Mouse (Mus musculus): ENCODE results near the gene Sh3glb2.

The Sh3glb2 gene

GRCm38 (mm10) chr2:30380564-30381376 is 21.6 kb upstream of the Sh3glb2 start:
- DNase-seq (ENCODE audit: extremely low spot score, low read depth, low spot score) = no peak

DNA sequence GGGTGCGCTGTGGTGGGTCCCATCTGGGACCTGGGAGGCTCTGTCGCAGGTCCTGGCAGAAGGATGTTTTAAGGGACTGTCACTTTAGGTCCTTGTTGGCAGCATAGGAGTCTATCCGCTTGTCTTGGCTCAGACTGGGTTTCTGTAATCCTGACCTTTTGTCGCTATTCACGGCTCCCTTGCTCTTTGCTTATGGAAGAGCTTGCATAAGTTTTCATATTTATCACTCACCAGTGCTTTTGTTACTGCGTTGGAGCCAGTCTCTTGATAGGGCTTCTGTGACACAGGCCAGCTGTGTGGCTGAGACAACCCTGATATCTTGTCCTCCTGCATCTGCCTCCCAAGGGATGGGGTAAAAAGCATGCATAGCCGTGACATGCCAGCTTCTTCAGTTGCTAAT is 20.2 kb upstream of the Sh3glb2 start:
- DNase-seq (ENCODE audit: extremely low spot score, low read depth, low spot score) = no peak

DNA sequence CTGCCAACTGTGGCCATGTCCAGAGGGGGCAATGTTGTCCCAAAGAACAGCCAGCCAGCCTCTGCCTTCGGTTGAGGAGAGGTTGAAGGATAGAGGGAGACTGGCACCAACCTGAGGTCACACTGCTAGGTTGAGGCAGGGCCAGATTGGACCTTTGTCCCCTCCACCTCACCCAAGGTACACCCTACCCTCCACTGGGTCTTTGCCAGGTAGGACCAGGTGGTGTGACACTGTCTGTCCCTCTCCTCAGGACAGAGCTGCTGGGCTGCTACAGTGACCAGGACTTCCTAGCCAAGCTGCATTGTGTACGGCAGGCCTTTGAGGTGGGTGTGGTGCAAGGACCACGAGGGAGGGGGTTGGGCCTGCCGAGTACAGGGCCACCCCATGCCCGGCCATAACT is 18.6 kb upstream of the Sh3glb2 start:
- no peak for DNase-seq (ENCODE audit: extremely low spot score, low read depth, low spot score)

DNA sequence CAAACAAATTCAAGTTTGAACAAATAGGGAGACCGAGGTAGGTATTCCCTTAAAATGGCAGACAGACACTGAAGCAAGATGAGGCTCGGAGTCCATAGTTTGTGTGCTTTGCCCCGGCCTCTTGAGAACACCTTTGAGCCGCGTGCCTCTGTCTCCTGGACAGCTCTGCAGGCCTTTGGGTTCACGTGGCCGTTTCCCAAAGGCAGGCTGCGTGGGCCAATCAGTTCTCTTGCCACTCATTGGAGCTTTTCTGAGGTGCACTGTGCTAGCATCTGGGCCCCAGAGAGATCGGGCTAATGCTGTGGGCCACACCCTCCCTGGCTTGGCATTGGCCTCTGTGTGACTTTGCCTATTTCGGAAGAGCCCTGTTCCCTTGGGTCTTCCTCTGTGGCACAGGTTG is 16.8 kb upstream of the Sh3glb2 start:
- DNase-seq (ENCODE audit: extremely low spot score, low read depth, low spot score) = no peak

GRCm38 (mm10) chr2:30372726-30373125 is 13.6 kb upstream of the Sh3glb2 start:
- no peak for DNase-seq (ENCODE audit: extremely low spot score, low read depth, low spot score)

DNA sequence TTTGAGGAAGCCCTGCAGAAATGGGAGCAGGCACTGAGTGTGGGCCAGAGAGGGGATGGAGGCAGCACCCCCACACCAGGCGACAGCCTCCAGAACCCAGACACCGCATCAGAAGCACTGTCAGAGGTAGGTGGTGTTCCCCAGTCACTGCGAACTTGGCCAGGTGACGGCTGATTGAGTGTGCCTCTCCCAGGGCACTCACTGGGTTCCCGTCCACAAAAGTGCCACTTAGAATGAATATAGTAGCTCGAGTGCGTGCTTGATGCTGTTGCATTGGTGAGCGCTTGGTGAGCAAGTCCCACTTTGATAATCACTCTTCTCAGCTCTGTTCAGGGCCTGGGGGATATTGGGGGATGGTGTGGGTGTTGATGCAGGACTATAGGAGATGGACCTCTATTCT is 12.4 kb upstream of the Sh3glb2 start:
- no peak for DNase-seq (ENCODE audit: extremely low spot score, low read depth, low spot score)

DNA sequence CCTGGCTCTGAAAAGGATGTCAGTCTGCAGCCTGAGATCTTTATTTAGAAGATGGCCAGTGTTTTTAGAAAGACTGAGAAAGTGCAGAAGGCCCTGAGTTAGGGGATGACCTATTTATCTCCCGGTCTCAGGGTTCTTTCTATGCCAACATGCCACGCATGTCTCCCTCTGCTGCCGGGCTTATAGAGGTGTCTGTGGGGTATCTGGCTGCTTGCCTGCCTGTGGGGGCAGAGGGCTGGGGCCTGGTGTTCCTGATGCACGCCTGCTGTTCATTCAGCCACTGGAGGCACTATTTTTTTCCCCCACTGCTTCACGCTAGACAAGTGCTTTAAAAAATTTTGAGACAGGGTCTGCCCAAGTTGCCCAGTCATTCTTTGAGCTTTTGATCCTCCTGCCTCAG is 7.1 kb upstream of the Sh3glb2 start:
- no peak for DNase-seq (ENCODE audit: extremely low spot score, low read depth, low spot score)

DNA sequence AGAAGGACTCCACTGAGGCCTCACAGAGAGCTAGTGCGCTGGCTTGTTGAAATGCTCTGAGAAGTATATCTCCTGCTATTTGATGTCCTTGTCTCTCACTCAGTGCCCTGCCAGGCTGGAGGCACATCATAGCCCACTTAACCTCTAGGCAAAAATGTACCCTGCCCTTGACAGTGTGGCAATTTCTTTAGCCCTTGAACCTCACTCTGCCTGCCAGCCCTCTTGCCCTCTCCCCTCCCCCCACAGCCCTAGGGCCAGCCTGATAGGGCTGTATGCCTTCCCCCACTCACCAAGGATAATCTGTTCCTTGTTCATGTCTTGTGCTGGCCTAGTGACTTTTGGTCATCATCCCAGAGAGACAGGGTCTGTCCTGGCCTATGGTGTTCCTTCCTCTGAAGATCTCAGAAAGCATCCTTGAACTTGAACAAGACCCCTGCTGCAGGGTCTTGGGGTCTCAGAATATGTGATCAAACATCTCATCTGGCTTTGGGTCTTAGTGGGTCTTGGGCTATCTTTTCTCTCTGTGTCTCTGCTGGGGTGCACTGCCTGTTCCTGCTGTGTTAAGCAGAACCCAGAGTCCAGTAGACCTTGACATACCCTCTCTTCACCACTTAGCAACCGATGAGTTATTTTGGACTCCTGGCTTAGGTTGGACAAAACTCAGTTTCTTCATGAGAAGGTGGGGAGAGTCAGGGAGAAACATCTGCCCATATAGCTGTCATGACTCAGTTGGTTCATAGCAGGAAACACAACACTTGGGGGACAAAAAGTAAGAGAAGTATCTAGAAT is 6.3 kb upstream of the Sh3glb2 start:
- DNase-seq (ENCODE audit: extremely low spot score, low read depth, low spot score) = no peak

- DNase-seq (ENCODE audit: extremely low spot score, low read depth, low spot score) = peak; percentile 98
These were observed 4.9 kb upstream of the Sh3glb2 start, which contains the start of gene Miga2 for GRCm38 (mm10) chr2:30363773-30364650. Gene Miga2, plus strand, starts transcription at chr2:30364233.

GRCm38 (mm10) chr2:30362865-30363264 is 3.7 kb upstream of the Sh3glb2 start:
- no peak for DNase-seq (ENCODE audit: extremely low spot score, low read depth, low spot score)

GRCm38 (mm10) chr2:30360626-30361025 is 1.5 kb upstream of the Sh3glb2 start:
- no peak for DNase-seq (ENCODE audit: extremely low spot score, low read depth, low spot score)

- no peak for DNase-seq (ENCODE audit: extremely low spot score, low read depth, low spot score)
These were observed 1.3 kb downstream of the Sh3glb2 start for GRCm38 (mm10) chr2:30357552-30358510.

GRCm38 (mm10) chr2:30356906-30357305 is 2.2 kb downstream of the Sh3glb2 start:
- DNase-seq (ENCODE audit: extremely low spot score, low read depth, low spot score) = no peak

DNA sequence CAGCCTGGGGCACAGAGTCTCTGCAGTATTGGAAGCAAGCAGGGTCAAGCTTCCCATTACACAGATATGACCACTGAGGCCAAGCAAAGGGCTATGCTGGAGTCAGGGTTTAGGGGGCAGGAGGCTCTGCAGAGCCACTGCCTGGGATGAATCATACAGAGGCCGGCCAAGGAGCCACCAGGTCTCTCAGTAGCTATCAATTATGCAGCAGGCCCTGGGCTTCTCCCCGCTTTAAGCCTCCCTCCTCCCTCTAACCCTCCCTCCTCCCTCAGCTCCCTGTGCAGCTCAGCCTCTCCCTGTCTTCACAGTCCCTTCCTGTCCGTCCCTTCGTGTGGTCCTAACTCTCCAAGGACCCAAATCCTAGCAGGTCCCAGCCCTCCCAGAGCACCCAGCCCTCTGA is 2.9 kb downstream of the Sh3glb2 start:
- DNase-seq (ENCODE audit: extremely low spot score, low read depth, low spot score) = no peak

DNA sequence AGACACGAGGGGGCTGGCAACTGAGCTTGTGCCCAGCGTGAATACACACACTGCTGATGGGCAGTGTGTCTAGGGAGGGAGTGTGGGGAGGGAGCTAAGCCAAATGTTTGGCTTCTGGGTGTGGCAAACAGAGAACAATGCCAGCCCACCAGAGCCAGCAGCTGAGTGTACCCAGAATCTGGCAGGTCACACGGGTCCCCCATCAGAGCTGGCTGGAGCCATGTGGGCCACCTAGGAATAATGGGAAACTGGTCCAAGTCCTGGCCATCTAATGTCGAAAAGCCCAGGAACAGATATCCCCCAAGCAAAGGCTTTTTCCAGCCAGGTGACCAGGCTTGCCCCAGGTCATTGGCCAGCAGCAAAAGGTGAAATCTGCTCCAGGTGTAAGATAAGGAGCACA is 3.3 kb downstream of the Sh3glb2 start:
- DNase-seq (ENCODE audit: extremely low spot score, low read depth, low spot score) = no peak

DNA sequence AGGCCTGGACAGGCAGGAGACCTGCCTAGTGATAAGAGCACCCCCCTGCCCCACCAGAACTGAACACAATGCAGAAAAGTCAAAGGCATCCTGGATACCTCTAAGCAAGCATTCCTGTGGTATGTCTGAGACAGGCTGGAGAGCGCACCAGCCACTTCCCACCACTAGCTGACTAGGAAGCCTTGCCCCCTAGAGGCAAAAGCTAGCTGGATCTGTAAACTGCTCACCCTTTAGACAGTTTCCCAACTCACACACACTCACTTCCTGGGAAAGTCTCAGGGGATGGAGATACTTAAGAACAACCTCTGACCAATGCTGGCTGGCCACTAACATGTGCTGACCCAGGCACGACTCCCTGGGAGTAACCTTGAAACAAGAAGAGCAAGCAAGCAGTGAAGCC is 8.0 kb downstream of the Sh3glb2 start:
- DNase-seq (ENCODE audit: extremely low spot score, low read depth, low spot score) = no peak

DNA sequence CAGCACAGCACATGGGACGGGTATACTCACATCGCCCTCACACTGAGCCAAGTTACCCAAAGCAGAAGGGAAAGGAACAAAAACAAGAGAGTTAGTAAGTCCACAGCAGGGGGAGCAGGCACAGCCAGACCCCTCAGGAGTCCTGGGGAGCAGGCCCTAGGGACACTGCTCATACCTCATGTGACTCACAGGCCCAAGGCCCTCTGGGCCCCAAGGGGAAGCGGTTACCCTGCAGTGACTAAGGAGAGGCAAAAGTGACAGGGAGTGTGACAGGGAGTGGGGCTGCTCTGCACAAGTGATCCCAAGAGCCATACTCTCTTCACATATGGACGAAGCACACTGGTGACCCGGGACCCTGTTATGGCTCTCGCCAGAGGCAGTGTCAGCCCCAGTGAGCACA is 9.9 kb downstream of the Sh3glb2 start:
- no peak for DNase-seq (ENCODE audit: extremely low spot score, low read depth, low spot score)

DNA sequence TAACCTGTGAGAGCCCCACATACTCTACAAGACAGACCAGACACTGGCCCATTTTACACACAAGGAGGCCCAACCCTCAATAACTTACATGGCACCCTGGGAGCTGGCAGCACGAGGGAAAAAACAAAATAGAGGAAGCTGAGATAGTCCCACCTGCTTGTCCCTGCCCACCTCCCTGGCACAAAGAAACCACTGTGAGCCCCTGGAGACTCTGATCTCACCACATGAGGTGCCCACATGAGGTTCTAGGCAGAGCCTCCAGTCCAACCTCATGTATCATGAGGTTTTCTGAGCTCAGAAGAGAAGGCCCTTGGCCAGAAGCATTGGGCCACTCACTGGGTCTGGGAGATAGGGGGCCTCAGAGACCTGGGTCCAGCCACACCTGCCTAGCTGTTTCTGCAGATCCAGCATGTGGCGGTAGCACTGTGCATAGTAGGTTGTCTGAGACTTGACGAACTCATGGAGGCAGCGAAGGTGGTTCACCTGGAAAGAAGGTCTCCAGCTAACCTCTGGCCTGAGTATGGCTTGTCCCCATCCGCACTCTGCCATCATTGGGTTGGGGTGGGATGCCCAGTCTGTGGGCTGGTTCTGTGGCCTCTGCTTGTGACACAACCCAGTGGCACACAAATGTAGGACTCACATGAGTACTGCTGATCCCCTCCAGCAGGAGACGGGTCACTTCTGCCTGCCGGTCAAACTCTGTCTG is 13.0 kb downstream of the Sh3glb2 start:
- DNase-seq (ENCODE audit: extremely low spot score, low read depth, low spot score) = no peak

- DNase-seq (ENCODE audit: extremely low spot score, low read depth, low spot score) = no peak
These were observed 15.5 kb downstream of the Sh3glb2 start for GRCm38 (mm10) chr2:30343601-30344137.
